Mouse (Mus musculus) T-cell, adult 2 months (primary cell): ENCODE results near the gene Mllt6.
"Not testable (repeated sequence)": the region's sequence is repeated elsewhere in the genome, so short reads cannot be mapped to it uniquely, and the experiment has no call there.

Experiments
- DNase-seq: peaks from one replicate; pipeline ENCODE4 v3.0.0; 2022; ENCODE audit warnings: low spot score

The Mllt6 gene

DNA sequence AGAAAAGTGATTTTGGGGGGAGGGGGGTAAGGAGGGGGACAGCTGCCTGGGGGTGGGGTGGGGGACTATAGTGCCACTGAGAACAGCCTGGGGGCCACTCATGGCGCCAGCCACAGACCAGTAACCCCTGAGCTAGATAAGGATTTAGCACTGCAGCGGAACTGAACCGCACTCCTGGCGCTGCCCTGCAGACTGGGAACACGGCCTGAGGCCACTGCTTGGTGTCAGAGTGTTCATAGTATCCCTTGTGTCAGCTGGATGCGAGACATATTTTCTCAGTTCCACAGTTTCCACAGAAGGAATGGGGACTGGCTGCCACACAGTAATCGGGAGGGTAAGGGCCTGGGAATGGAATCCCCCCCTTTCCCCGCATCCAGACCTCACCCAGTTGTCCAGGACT, 52.8 kb downstream of the Mllt6 start:
- DNase-seq, result no peak

DNA sequence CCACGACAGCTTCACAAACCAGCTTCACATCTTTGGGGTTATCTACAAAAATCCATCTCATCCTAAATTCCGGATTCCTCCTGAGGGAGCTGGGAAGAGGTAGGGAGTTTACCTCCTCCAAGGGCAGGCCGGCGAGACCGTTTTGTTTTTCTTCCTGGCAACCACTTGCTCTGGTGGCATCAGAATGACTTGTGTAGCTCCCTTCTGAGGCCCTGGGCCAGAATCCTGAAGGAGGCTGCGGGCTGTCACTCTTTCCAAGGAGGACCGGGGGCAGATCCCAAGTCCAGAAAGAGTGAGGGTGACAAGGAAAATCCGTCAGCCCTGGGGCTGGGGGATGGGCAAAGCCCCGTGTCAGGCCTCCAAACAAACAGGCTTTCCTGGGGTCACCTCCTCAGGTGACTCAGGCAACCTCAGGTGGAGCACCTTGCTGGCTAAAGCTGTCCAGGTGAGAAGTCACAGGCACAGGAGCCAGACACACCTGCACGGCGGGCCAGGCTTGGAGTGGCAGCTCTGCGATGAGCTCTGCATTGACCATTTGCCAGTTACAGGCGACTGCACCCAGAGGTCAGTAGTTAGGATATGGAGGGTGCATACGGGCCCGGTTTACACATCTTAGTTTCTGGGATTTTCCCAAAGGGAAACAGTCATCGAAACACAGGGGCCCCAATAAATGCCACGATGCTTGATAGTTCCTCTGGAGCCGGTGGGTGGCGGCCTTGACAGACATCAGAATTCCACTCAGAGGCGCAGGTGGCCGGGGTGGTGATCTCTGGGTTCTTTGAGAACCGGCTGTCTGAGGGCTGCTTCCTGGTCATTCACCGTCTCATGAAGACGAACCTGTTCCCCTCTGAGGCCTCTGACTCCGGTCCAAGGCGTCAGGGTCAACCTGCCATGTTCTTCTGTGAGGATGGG, 54.4 kb downstream of the Mllt6 start:
- no peak for DNase-seq

DNA sequence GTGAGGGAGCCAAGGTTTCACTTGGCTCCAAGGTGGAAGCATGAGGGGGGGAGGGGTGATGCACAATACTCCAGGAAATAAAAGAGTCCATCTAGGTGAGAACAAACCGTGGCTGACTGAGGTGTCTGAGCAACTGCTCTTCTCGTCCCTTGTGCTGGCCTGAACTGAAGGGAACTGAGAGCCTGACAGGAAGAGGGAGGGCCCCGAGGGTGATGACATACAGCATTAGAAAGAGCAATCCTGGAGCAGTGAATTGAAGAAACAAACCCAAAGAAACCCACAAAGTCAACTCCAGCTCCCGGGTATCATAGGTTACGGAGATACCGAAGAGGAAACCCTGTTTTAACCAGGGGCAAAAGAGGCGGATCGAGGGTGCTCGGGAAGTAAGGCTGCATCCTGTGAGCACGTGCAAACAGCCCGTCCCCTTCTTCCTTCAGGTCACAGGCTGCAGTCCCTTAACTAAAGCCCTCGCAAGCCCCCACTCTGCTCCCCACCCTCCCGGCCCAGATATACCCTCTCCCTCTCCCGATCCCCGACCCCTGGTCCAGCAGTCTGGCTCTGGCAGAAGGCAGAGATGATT, 55.2 kb downstream of the Mllt6 start:
- peak; percentile 84 for DNase-seq

DNA sequence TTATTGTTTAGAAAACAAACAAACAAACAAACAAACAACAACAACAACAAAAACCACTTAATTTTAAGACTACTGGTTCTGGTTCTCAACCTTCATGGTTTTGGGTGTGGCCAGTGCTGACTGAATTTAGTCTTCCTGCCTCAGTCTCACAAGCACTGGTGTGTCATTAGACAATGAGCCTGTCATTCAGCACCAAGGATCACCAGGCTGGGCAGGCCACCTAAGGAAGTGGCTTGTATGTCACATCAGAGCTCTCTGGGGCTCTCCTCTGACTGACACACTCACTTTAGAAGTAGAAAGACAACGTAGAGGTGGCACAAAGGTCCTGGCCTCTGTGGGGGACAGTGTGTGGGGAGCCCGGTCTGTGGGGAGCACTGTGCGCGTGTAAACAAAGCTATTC, 55.8 kb downstream of the Mllt6 start:
- peak; percentile 55 for DNase-seq

DNA sequence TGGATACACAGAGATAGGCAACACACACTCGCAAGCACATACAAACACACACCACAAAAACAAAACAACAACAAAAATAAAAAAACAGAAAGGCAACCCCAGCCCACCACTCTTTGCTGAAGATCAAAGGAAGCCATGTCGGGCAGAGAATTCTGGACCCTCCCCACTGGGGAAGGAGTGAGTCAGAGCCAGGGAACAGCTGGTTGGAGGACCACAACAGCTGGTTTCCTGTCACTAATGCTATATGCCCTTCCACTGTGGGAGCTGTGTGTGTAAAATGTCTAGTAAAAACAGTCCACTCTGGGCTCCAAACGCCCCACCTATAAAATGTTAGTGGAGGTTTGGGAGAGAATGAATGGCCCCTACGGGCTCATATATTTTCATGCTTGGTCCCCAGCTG, 58.1 kb downstream of the Mllt6 start:
- no peak for DNase-seq

DNA sequence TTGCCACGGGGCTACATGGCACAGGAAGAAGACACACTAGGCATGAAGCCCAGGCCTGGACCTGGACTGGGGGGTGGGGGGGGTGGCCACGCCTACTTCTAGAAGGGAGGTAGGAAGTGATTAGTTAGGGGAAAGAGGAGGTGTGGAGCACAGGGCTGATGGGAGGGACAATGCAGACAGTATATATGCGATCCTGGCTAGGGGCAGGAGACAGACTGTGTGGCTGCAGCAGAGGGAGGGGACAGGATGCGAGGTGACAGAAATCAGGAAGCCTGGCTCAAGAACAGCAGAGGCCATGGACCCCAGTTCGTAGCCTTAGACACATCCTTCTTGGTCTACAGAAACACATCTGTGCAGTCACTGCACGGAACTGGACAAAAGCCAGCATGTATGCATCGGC, 60.5 kb downstream of the Mllt6 start:
- no peak for DNase-seq

DNA sequence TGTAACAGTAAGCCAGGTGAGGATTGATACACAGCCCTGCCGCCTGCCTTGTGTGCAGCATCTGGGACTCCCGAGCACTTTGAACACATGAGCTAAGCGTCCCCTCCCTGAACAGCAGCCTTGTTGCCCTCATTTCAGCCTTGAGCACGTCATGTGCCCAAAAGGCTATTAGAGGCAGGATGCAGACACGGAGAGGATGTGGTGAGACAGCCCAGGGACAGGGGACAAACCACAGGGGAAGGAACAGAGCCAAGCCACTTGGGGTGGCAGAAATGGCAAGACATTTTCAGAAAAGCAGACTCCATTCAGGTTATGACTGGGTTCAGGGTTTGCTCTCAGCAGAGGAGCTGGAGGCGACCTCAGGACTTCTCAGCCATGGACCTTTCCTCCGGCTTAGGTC, 65.1 kb downstream of the Mllt6 start:
- peak; percentile 86 for DNase-seq

DNA sequence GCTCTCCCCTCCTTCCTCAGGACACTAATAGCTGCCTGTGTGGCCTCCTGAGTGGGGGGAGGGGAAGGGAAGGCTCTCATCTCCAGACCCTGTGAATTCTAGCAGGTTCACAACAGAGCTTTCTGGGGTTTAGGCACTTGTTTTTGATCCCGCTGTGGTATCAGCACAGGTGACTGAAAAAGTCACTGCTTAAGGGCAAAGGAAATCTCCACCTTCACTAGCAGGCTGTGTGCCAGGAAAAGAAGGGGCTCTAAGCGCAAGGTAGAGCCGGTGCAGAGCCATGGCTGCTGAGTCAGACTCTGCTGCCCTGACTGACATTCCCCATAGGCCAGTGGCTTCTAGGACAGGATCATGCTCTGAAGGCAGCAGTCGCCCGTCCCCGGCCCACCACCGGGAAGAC, 65.5 kb downstream of the Mllt6 start:
- peak; percentile 34 for DNase-seq

DNA sequence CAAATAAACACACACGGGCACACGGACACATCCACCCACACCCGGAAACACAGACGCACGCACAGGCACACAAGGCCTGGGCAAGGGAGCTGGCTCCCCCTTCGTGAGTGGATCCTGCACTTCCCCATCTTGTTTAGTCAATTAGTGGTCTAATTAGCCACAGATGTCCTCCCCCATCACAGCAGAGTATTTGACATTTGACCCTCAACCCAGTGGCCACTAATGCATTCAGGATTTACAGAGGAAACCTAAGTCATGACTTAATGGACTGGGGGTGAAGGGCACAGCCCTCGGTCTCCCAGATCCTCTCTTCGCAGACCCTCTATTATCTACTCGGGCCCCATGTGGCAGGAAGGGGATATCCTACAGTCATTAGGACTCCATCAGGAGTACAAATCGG, 70.5 kb downstream of the Mllt6 start:
- DNase-seq, result no peak

DNA sequence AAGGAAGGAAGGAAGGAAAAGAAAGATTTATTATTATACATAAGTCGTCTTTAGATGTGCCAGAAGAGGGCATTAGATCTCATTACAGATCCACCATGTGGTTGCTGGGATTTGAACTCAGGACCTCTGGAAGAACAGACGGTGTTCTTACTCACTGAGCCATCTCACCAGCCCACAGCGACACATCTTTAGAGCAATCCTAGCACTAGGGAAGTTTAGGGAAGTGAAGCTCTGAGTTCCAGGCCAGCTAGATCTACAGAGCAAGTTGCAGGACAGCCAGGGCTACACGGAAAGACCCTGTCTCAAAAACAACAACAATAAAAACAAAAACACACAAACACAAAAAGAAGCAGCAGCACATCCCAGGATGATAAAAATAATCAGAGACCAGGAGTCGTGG, 71.6 kb downstream of the Mllt6 start:
- DNase-seq, result not testable (repeated sequence)
